Mouse (Mus musculus) lung, postnatal 0 days (tissue): ENCODE data around the gene Ubtf. TPM values are rescaled to one million over a fixed set of nuclear protein-coding genes. Genes with fewer than 3 reads are reported as not detected.

Experiments
- ATAC-seq: fragments of 200-750 bp; cut with Nextera tagmentation; 2 replicates; pipeline ENCODE4 v1.8.0; 2017; ENCODE audit warnings: moderate library complexity
- DNase-seq: peaks from one replicate; pipeline ENCODE4 v3.0.0-alpha.2; 2016; ENCODE audit warnings: low spot score
- H3K27ac ChIP-seq: fragments of 300-500 bp; sonication (generic); 2 replicates; pipeline ENCODE4 v1.5.1; 2014; ENCODE audit warnings: antibody characterized with exemption, mild to moderate bottlenecking, low read length, mixed read lengths
- H3K27me3 ChIP-seq: fragments of 300-500 bp; sonication (generic); replicated peaks from 2 replicates; pipeline ENCODE4 v1.6.1; 2014; ENCODE audit warnings: low read length, mixed read lengths; ENCODE audit not compliant: insufficient read depth
- H3K36me3 ChIP-seq: fragments of 300-500 bp; sonication (generic); 2 replicates; pipeline ENCODE4 v1.6.1; 2014; ENCODE audit warnings: low read length, mixed read lengths; ENCODE audit not compliant: insufficient read depth
- H3K4me1 ChIP-seq: fragments of 300-500 bp; sonication (generic); 2 replicates; pipeline ENCODE4 v1.6.1; 2014; ENCODE audit warnings: antibody characterized with exemption, low read depth, low read length, mixed read lengths; ENCODE audit not compliant: insufficient read depth
- H3K4me2 ChIP-seq: fragments of 300-500 bp; sonication (generic); replicated peaks from 2 replicates; pipeline ENCODE4 v1.6.1; 2014; ENCODE audit warnings: low read depth, mild to moderate bottlenecking, low read length, moderate library complexity, mixed read lengths
- H3K4me3 ChIP-seq: fragments of 300-500 bp; sonication (generic); 2 replicates; pipeline ENCODE4 v1.5.1; 2014; ENCODE audit warnings: low read depth, low read length
- H3K9ac ChIP-seq: fragments of 300-500 bp; sonication (generic); replicated peaks from 2 replicates; pipeline ENCODE4 v1.6.1; 2014; ENCODE audit warnings: low read depth, mild to moderate bottlenecking
- H3K9me3 ChIP-seq: fragments of 300-500 bp; sonication (generic); 2 replicates; pipeline ENCODE4 v1.6.1; 2016; ENCODE audit warnings: low read length, mixed read lengths
- CTCF ChIP-seq: IDR thresholded peaks from 2 replicates; pipeline ENCODE4 v1.5.1; 2016; ENCODE audit warnings: antibody characterized with exemption, mild to moderate bottlenecking
- EP300 ChIP-seq: IDR thresholded peaks from 2 replicates; pipeline ENCODE4 v1.6.1; 2016; ENCODE audit warnings: antibody characterized with exemption, mild to moderate bottlenecking, control low read depth
- WGBS: fragments of 180-500 bp; shearing (Covaris S2); extraction: QIAGEN DNeasy Blood & Tissue Kit; methylation state at CpG from one replicate; pipeline ENCODE4 v1.1.7; 2014; 5-methylcytosine and 5-hydroxymethylcytosine counted together
- polyA plus RNA-seq: library from polyadenylated mRNA; unstranded; fragments of >200 nt; fragmentation: Nextera tagmentation; extraction: Ambion mirVana; gene quantifications from 2 replicates; pipeline ENCODE4 v1.2.1, GENCODE M21; 2015

The Ubtf gene
- polyA plus RNA-seq, 1 experiment from 2014 or later, result 53.7 TPM

DNA sequence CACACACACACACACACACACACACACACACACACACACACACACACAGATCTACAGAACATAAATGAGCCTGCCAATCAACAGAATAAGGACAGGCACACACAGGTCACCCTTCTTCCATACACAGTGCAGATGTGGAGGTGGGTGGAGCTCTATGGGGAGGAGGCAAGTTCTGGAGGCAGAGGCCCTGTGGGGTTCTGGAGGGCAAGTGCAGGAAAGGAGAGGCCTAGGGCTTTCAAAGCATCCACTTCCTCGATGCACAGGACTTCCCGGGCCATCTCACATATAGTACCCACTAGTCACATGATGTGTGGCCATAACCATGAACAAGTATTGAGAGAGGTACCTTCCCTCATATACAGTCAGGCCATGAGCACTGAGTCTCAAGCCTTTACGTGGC, 36.0 kb upstream of the Ubtf start:
- Histone ChIP-seq H3K27ac (no peak overlapping the region), H3K9ac (no peak overlapping the region), H3K27me3 (0 out of 2 replicates have a peak, but pooled peaks cover 2% of the 10 kb centered on the region), H3K4me2 (no peak overlapping the region), H3K4me1 (no peaks in the 10 kb centered on the region), H3K4me3 (no peak overlapping the region), H3K9me3 (no peaks in the 10 kb centered on the region), H3K36me3 (no peaks in the 10 kb centered on the region)
- WGBS, result 84% methylated on average over 3 of the region's 3 CpGs
- TF ChIP-seq EP300, result no peak
- no peak for TF ChIP-seq CTCF
- DNase-seq (no peak), ATAC-seq (no peak)

DNA sequence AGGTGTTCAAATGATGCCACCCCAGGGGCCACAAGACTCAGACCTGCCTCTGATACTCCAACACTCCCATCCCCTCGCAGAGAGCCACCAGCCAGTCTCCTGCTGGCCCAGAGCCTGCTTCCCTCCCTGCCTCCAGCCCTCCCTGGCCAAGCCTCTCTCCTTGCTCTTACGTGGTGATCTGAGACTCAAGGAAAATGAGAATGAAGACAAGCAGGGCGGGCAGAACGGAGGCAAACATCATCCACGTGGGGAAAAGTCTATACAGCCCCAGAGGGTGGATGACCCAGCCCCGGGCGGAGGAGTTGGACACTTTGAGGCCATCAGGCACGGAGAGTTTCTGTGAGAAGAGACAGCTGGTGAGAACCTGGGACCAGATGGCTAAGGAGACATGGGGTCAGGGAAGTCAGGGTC, 33.5 kb upstream of the Ubtf start:
- H3K9ac ChIP-seq, result no peak overlapping the region
- DNase-seq, result no peak
- TF ChIP-seq CTCF (no peak), EP300 (no peak)
- no peak overlapping the region for H3K27ac ChIP-seq
- H3K4me2 ChIP-seq, result no peak overlapping the region
- H3K9me3 ChIP-seq, result no peaks in the 10 kb centered on the region
- no peak for ATAC-seq
- no peaks in the 10 kb centered on the region for H3K36me3 ChIP-seq
- H3K4me1 ChIP-seq, result no peaks in the 10 kb centered on the region
- H3K4me3 ChIP-seq, result no peak overlapping the region
- WGBS, result 31% methylated on average over 8 of the region's 8 CpGs
- H3K27me3 ChIP-seq, result 0 out of 2 replicates have a peak, but pooled peaks cover 2% of the 10 kb centered on the region

DNA sequence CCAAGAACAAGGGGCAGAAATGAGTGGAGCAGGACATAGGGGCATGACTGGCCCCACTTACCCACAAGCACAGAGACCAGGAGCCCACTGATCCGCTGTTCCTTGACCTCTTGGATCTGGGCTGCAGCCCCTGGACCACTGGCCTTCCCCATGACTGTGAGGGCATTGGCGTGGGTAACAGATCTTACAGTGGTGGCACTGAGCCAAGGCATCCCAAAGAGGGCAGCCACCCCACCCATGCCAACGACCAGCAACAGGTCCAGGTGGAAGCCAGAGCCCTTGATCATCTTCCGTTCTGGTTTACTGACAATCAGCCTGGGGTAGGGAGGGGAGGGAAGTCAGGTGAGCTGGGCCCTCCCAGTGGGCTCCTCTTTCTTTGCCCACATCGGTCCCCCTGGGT, 32.8 kb upstream of the Ubtf start:
- Histone ChIP-seq H3K27me3 (0 out of 2 replicates have a peak, but pooled peaks cover 2% of the 10 kb centered on the region), H3K4me2 (no peak overlapping the region), H3K9ac (no peak overlapping the region), H3K4me3 (no peak overlapping the region), H3K36me3 (no peaks in the 10 kb centered on the region), H3K27ac (no peak overlapping the region), H3K9me3 (no peaks in the 10 kb centered on the region), H3K4me1 (no peaks in the 10 kb centered on the region)
- DNase-seq (no peak), ATAC-seq (no peak)
- no peak for TF ChIP-seq CTCF
- no peak for TF ChIP-seq EP300
- WGBS, result 50% methylated on average over 5 of the region's 5 CpGs

DNA sequence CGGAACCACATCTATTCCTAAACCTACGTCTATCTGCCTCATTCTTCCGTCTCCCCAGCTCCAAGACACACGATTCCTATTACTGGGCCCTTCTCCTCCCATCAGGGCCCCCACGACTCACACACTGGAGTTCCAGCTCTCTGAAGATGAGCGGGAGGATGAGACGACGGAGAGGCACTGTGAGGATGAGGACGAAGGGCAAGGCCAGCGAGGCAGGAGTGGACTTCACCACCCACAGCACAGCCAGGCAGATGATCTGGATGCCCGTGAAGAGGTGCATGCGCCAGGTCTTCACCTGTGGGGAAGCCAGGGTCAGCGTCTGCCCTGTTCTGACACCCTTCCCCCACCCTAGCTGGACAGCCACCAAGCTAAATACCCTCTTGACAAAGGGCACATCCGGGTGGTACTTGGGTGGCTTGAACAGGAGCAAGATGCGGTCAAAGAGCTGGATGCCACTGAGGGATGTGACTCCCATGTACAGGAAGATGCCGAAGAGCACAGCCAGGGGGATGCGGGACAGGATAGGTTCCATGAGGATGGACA, 31.5 kb upstream of the Ubtf start:
- no peak overlapping the region for H3K9ac ChIP-seq
- no peak for TF ChIP-seq CTCF
- no peak for TF ChIP-seq EP300
- 0 out of 2 replicates have a peak, but pooled peaks cover 2% of the 10 kb centered on the region for H3K27me3 ChIP-seq
- H3K4me1 ChIP-seq, result no peaks in the 10 kb centered on the region
- no peak overlapping the region for H3K4me3 ChIP-seq
- ATAC-seq (no peak), DNase-seq (no peak)
- no peak overlapping the region for H3K27ac ChIP-seq
- no peaks in the 10 kb centered on the region for H3K9me3 ChIP-seq
- H3K36me3 ChIP-seq, result no peaks in the 10 kb centered on the region
- no peak overlapping the region for H3K4me2 ChIP-seq
- 79% methylated on average over 17 of the region's 17 CpGs for WGBS

DNA sequence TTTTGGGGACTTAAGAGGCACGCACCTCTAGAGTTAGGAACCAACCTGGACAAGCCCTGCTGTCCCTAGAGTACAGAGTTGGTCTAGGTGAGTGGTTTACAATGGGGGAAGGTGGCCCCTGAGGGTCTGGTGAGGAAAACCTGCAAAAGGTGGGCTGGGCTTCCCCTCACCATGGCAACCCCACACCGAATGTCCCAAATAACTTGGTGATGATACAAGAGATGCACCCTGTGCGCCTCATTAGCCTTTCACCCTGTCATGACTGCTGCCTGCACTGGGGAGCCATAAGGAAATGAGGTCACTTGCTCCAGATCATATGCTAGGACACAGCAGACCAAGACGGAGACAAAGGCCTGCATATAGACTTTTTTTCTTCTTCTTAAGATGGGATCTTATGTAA, 30.9 kb upstream of the Ubtf start:
- Histone ChIP-seq H3K27ac (no peak overlapping the region), H3K4me3 (no peak overlapping the region), H3K4me2 (no peak overlapping the region), H3K36me3 (no peaks in the 10 kb centered on the region), H3K9ac (no peak overlapping the region), H3K4me1 (no peaks in the 10 kb centered on the region), H3K27me3 (no peaks in the 10 kb centered on the region), H3K9me3 (no peaks in the 10 kb centered on the region)
- TF ChIP-seq EP300, result no peak
- no peak for TF ChIP-seq CTCF
- WGBS, result 83% methylated on average over 4 of the region's 4 CpGs
- no peak for ATAC-seq
- DNase-seq, result no peak

DNA sequence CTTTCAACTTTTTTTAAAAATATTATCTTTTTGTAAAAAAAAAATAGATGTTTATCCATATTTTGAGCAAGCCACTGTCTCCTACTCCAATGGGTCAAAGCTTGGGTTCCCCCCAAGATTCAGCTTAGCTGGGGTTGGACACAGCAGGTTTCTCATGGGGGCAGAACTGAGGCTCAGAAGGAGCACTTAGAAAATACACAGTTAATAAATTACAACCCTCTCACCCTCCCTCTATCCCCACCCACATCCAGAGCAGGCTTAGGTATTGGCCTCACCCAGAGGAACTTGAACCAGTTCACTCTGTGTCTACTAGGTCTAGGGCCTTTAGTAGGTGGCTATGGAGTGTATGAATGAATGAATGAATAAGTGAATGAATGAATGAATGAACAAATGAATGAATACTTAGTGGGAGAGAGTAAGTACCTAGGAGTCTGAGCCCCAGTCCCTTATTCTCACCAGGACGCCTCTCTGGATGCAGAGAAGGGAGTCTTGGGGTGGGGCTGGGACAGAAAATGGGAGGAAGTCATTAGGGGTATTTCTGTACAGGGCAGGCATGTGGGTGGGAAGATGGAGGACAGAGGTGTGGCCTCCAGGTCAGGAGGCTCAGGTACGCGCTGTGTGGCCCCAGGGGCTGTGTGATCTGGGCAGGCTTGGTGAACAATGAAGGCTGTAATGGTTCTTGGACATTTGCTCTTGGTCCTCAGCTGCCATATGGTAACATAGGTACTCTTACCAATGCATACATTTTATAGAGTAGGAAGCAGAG, 29.8 kb upstream of the Ubtf start:
- WGBS, result 93% methylated on average over 3 of the region's 3 CpGs
- H3K9ac ChIP-seq, result no peak overlapping the region
- H3K27me3 ChIP-seq, result no peaks in the 10 kb centered on the region
- DNase-seq (no peak), ATAC-seq (no peak)
- no peak overlapping the region for H3K27ac ChIP-seq
- TF ChIP-seq EP300 (no peak), CTCF (no peak)
- H3K36me3 ChIP-seq, result no peaks in the 10 kb centered on the region
- no peaks in the 10 kb centered on the region for H3K4me1 ChIP-seq
- H3K9me3 ChIP-seq, result no peaks in the 10 kb centered on the region
- no peak overlapping the region for H3K4me2 ChIP-seq
- no peak overlapping the region for H3K4me3 ChIP-seq
